Mouse (Mus musculus) neural tube, embryonic 14.5 days (tissue): ENCODE measurements at regions not wholly inside any gene's neighbourhood (a gene's known extent, or its start where the extent isn't known, plus 50 kb on each side); places are given as distances from the start of the nearest gene placed in this dataset.

Experiments used
- ATAC-seq: fragments of 200-750 bp; cut with Nextera tagmentation; 2 replicates; pipeline ENCODE4 v1.8.0; 2017; ENCODE audit warnings: low read depth, mild to moderate bottlenecking, moderate TSS enrichment, moderate library complexity
- H3K27ac ChIP-seq: fragments of 300-500 bp; sonication (generic); 2 replicates; pipeline ENCODE4 v1.5.1; 2014; ENCODE audit warnings: low read depth, mild to moderate bottlenecking, control low read depth, low read length, moderate library complexity, mixed read lengths
- H3K27me3 ChIP-seq: fragments of 300-500 bp; sonication (generic); 2 replicates; pipeline ENCODE4 v1.6.1; 2014; ENCODE audit warnings: low read length; ENCODE audit not compliant: control insufficient read depth, insufficient read depth
- H3K36me3 ChIP-seq: fragments of 300-500 bp; sonication (generic); 2 replicates; pipeline ENCODE4 v1.6.1; 2014; ENCODE audit warnings: low read length, mixed read lengths; ENCODE audit not compliant: control insufficient read depth, insufficient read depth
- H3K4me1 ChIP-seq: fragments of 300-500 bp; sonication (generic); 2 replicates; pipeline ENCODE4 v1.6.1; 2014; ENCODE audit warnings: low read length; ENCODE audit not compliant: control insufficient read depth, insufficient read depth
- H3K4me2 ChIP-seq: fragments of 300-500 bp; sonication (generic); 2 replicates; pipeline ENCODE4 v1.6.1; 2014; ENCODE audit warnings: mild to moderate bottlenecking, low read depth, low read length, control low read depth
- H3K4me3 ChIP-seq: fragments of 300-500 bp; sonication (generic); 2 replicates; pipeline ENCODE4 v1.5.1; 2014; ENCODE audit warnings: low read depth, low read length, control low read depth, mixed read lengths
- H3K9ac ChIP-seq: fragments of 300-500 bp; sonication (generic); replicated peaks from 2 replicates; pipeline ENCODE4 v1.6.1; 2014; ENCODE audit warnings: low read depth, mild to moderate bottlenecking, control low read depth, low read length, mixed read lengths
- H3K9me3 ChIP-seq: fragments of 300-500 bp; sonication (generic); 2 replicates; pipeline ENCODE4 v1.6.1; 2016; ENCODE audit warnings: low read length; ENCODE audit not compliant: control insufficient read depth
- WGBS: fragments of 180-500 bp; shearing (Covaris S2); extraction: QIAGEN DNeasy Blood & Tissue Kit; methylation state at CpG from one replicate; pipeline ENCODE4 v1.1.7; 2014; 5-methylcytosine and 5-hydroxymethylcytosine counted together

GRCm38 (mm10) chr6:16606687-16607392 is 291.4 kb downstream of the Tfec start:
- no peaks in the 10 kb centered on the region for H3K27me3 ChIP-seq
- H3K9ac ChIP-seq, result no peak overlapping the region
- no peaks in the 10 kb centered on the region for H3K36me3 ChIP-seq
- no peaks in the 10 kb centered on the region for H3K4me1 ChIP-seq
- H3K27ac ChIP-seq, result no peak overlapping the region
- H3K4me2 ChIP-seq, result no peak overlapping the region
- no peaks in the 10 kb centered on the region for H3K9me3 ChIP-seq
- no peak overlapping the region for H3K4me3 ChIP-seq
- peak; percentile 58 for ATAC-seq
- WGBS, result 63% methylated on average over 4 of the region's 4 CpGs

- Histone ChIP-seq H3K9ac (no peak overlapping the region), H3K27ac (no peak overlapping the region), H3K9me3 (no peaks in the 10 kb centered on the region), H3K36me3 (no peaks in the 10 kb centered on the region), H3K4me2 (no peak overlapping the region), H3K4me3 (no peak overlapping the region), H3K27me3 (no peaks in the 10 kb centered on the region), H3K4me1 (no peaks in the 10 kb centered on the region)
- no peak for ATAC-seq
- 93% methylated on average over 2 of the region's 2 CpGs for WGBS
Measured at GRCm38 (mm10) chr6:16592411-16592810, 305.8 kb downstream of the Tfec start.

DNA sequence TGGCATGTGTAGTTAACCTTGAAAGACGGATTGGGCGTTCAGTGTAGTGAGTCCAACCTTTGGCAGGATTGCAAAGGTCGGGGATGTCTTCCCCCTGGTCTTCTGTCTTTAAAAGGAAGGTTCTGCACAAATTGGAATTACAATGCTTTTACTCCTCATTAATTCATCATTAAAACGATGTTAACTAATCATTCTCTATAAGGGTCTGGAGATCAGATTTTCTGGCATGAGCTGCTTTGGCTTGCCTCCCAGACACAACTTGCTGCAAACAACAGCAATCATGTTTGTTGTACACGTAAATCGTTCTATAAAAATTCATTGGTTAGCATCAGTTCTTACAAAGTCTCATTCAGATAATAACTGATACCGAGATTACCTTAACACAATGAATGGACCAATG is 315.9 kb downstream of the Tfec start:
- H3K4me3 ChIP-seq, result no peak overlapping the region
- no peaks in the 10 kb centered on the region for H3K27me3 ChIP-seq
- H3K4me1 ChIP-seq, result no peaks in the 10 kb centered on the region
- no peaks in the 10 kb centered on the region for H3K36me3 ChIP-seq
- no peak overlapping the region for H3K27ac ChIP-seq
- no peak for ATAC-seq
- H3K9me3 ChIP-seq, result no peaks in the 10 kb centered on the region
- no peak overlapping the region for H3K9ac ChIP-seq
- 65% methylated on average over 7 of the region's 7 CpGs for whole genome bisulfite sequencing
- no peak overlapping the region for H3K4me2 ChIP-seq

- no peak overlapping the region for H3K4me3 ChIP-seq
- H3K4me1 ChIP-seq, result no peaks in the 10 kb centered on the region
- WGBS, result 57% methylated on average over 4 of the region's 4 CpGs
- ATAC-seq, result peak; percentile 77; the same call in 1 of the 2 replicates
- no peaks in the 10 kb centered on the region for H3K9me3 ChIP-seq
- H3K36me3 ChIP-seq, result no peaks in the 10 kb centered on the region
- no peak overlapping the region for H3K27ac ChIP-seq
- no peaks in the 10 kb centered on the region for H3K27me3 ChIP-seq
- H3K9ac ChIP-seq, result no peak overlapping the region
- H3K4me2 ChIP-seq, result no peak overlapping the region
Measured at GRCm38 (mm10) chr6:16581801-16582200, 316.4 kb downstream of the Tfec start.

DNA sequence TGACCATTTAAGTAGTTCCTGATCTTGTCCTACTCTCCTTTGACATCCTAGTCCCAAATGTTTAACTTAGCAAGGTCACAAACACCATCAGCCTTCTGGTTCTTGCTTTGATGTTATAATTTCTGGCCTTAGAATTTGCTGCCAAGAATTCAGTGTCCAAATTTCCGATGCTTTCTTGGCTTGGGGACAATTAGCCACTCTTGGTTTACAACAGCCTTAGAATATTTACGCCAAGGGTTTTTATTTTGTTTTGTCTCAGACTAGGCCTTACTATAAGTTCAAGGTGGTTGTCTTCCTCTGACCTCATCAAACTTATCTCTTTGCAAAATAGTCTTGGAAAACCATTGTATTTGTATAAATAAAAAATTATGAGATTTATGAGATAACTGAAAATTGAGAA is 322.4 kb downstream of the Tfec start:
- Histone ChIP-seq H3K9ac (no peak overlapping the region), H3K36me3 (no peaks in the 10 kb centered on the region), H3K27ac (no peak overlapping the region), H3K4me3 (no peak overlapping the region), H3K4me1 (no peaks in the 10 kb centered on the region), H3K27me3 (no peaks in the 10 kb centered on the region), H3K9me3 (no peaks in the 10 kb centered on the region), H3K4me2 (no peak overlapping the region)
- no peak for ATAC-seq
- 80% methylated on average over 2 of the region's 2 CpGs for WGBS

DNA sequence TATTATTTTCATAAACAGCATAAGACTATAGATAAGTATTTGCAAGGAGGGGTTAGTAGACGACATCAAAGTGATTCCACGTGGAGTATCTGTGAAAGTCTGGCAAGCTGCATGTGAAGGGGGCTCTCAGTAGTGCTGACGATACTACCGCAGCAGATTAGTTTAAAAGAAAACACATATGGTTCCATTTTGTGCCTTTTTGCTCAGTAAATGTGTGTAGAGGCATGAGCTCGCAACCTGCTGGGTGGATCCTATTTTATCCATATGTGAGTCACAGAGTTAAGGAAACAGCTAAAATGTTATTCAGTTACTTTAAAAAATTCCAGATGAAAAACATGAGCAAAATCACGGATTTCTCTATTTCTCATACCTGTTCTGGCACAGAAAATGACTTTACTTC is 325.4 kb downstream of the Tfec start:
- H3K9ac ChIP-seq, result no peak overlapping the region
- no peak overlapping the region for H3K27ac ChIP-seq
- H3K4me1 ChIP-seq, result no peaks in the 10 kb centered on the region
- H3K9me3 ChIP-seq, result no peaks in the 10 kb centered on the region
- H3K4me2 ChIP-seq, result no peak overlapping the region
- no peaks in the 10 kb centered on the region for H3K36me3 ChIP-seq
- H3K4me3 ChIP-seq, result no peak overlapping the region
- 73% methylated on average over 6 of the region's 6 CpGs for WGBS
- ATAC-seq, result no peak
- H3K27me3 ChIP-seq, result no peaks in the 10 kb centered on the region

DNA sequence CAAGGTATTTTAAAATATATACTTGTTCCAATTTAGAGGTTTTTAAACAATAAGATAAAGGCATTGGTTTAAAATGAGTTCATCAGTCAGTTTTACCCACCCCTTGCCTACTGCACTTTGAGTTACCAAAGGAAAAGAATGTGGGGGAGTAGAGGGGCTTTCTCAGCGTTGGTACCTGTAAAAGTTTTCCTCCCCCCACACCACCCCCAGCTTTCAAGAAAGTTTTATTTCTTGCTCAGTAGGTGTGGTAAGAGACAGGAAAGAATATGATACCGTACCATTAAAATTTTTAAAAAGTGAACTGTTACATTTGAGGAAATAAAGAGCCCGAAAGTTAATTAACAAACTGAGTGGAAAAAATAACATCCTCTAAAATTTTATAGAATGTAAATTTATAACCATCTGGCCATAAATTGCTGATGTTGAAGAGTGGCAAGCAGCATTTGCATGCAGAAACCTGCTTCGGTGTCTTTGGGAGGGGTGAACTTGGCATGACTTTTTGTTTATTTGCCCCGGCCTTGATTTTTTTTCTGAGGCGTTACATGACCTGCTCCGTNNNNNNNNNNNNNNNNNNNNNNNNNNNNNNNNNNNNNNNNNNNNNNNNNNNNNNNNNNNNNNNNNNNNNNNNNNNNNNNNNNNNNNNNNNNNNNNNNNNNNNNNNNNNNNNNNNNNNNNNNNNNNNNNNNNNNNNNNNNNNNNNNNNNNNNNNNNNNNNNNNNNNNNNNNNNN is 346.1 kb downstream of the Tfec start:
- Histone ChIP-seq H3K36me3 (no peaks in the 10 kb centered on the region), H3K4me3 (no peak overlapping the region), H3K27ac (no peak overlapping the region), H3K27me3 (no peaks in the 10 kb centered on the region), H3K9me3 (no peaks in the 10 kb centered on the region), H3K4me1 (no peaks in the 10 kb centered on the region), H3K9ac (no peak overlapping the region), H3K4me2 (no peak overlapping the region)
- no peak for ATAC-seq
- WGBS, result 48% methylated on average over 7 of the region's 7 CpGs

DNA sequence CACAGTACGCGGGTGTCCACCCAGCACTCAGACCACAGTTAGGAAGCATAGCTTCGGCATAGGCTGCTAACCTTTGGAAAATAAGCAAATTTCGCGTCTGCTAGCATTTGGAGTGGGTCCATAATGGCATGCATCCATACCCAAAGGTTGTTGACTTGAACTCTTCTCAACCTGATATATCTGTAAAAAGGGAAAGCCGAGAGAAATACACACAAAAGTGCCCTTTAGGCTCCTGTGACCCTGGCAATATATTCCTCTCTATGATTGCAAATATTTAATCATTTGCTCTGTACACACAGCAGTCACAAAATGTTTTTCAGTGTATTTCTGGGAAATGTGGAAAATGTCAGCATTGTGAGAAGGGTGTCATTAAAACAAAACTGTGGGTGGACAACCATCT is 347.1 kb downstream of the Tfec start:
- WGBS, result 87% methylated on average over 6 of the region's 6 CpGs
- Histone ChIP-seq H3K4me3 (no peak overlapping the region), H3K9ac (no peak overlapping the region), H3K36me3 (no peaks in the 10 kb centered on the region), H3K27ac (no peak overlapping the region), H3K4me1 (no peaks in the 10 kb centered on the region), H3K27me3 (no peaks in the 10 kb centered on the region), H3K4me2 (no peak overlapping the region), H3K9me3 (no peaks in the 10 kb centered on the region)
- ATAC-seq, result no peak

DNA sequence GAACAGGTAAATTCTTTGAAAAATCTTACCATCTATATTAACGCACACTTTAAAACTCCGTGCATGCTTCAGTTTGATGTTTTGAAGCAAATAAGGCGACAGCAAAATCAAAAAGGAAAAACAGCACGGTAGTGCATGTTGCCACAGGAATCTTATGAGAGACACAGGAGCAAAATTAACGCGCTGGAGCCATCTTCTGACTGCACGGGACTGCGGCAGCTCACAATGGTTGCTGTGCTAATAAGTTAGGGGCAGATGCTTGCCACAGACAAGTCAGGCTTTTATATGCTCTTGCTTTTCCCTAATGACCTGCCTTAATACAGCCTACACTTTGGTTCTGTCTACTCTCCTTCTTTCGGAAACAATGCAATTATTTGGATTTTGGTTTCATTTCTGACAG is 347.8 kb downstream of the Tfec start:
- Histone ChIP-seq H3K9me3 (no peaks in the 10 kb centered on the region), H3K27ac (no peak overlapping the region), H3K9ac (no peak overlapping the region), H3K4me2 (no peak overlapping the region), H3K4me3 (no peak overlapping the region), H3K4me1 (no peaks in the 10 kb centered on the region), H3K36me3 (no peaks in the 10 kb centered on the region), H3K27me3 (no peaks in the 10 kb centered on the region)
- 50% methylated on average over 9 of the region's 9 CpGs for WGBS
- peak; percentile 61; the same call in 1 of the 2 replicates for ATAC-seq
